Mouse (Mus musculus) forelimb bud, embryonic 11.5 days (tissue): Measurements from ENCODE around the gene Hist1h3f.
"Not testable (repeated sequence)": the region's sequence is repeated elsewhere in the genome, so short reads cannot be mapped to it uniquely, and the experiment has no call there.

Source experiments
- DNase-seq: peaks from one replicate; pipeline ENCODE4 v3.0.0-alpha.2; 2012; ENCODE audit warnings: low read depth, low spot score

Hist1h3f gene

DNA sequence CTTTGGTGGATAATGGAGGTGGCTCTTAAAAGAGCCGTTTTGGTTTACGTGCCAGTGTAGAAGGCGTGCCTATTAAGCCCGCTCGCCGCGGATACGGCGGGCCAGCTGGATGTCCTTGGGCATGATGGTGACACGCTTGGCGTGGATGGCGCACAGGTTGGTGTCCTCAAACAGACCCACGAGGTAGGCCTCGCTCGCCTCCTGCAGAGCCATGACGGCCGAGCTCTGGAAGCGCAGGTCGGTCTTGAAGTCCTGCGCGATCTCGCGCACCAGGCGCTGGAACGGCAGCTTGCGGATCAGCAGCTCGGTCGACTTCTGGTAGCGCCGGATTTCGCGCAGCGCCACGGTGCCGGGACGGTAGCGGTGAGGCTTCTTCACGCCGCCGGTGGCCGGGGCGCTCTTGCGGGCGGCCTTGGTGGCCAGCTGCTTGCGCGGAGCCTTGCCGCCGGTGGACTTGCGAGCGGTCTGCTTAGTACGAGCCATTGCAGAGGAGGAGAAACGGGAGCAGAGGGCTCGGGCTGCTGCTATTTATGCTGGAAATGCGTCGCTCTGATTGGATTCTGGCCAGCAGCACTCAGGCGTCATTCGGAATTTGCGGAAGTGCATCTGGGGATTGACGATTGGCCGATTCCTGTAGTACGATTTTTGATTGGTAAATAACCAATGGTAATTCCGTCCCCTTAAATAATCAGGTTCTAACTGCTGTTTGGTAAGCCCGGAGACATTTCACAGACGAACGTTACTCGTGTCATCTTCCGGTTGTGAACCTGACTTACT, 18.2 kb downstream of the Hist1h3f start, which contains the start of gene Hist1h3e:
TSS of gene Hist1h3e (minus strand) at position 487 of the 777 bp plus-strand sequence.
- DNase-seq = peak; percentile 99

DNA sequence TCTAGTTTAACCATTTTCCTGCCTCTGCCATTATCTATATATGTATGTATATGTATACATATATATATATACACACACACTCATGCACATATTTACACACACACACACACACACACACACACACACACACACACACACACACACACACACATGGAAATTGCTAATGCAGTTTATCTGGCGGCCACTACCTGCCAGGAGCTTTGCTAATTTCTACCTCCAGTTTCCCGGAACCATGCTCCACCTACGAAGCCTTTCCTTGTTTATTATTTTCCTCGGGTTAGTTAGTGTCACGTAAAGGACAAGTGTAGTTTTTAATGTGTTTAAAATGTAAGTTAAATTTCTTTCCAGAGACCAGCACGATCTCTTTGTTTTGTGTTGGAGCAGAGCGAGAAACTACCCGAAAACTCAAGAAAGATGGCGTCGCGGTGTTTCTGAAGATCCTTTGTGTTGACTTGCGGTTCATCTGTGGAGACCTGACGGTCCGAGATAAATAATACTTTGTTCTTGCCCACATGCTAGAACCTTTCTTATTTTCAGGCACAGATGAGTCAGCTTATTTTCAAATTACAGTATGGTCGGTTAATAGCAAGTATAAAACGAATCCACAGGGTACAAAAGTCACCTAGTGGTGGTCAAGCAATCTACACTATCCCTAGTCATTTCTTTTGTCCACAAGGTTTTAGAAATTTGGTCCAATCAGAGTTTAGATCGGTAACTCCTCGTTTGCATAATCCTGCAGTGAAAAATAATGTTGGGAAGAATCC, 19.0 kb downstream of the Hist1h3f start:
- peak; percentile 80 for DNase-seq

DNA sequence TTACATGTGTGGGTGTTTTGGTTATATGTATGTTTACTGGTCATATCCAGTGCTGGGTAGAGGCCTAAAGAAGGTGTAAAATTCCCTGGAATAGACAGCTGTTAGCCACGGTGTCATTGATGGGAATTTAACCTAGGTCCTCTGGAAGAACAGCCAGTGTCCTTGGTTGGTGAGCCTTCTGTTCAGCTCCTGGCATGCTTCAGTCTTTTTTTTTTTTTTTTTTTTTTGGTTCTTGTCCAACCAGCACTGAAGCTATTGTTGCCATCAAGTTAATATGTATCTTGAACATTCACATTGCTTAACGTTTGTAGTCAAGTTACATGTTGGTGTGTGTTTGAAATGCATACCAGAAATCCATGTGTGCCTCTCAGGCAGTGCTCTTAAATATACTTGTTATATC, 20.6 kb downstream of the Hist1h3f start:
- DNase-seq = no peak

DNA sequence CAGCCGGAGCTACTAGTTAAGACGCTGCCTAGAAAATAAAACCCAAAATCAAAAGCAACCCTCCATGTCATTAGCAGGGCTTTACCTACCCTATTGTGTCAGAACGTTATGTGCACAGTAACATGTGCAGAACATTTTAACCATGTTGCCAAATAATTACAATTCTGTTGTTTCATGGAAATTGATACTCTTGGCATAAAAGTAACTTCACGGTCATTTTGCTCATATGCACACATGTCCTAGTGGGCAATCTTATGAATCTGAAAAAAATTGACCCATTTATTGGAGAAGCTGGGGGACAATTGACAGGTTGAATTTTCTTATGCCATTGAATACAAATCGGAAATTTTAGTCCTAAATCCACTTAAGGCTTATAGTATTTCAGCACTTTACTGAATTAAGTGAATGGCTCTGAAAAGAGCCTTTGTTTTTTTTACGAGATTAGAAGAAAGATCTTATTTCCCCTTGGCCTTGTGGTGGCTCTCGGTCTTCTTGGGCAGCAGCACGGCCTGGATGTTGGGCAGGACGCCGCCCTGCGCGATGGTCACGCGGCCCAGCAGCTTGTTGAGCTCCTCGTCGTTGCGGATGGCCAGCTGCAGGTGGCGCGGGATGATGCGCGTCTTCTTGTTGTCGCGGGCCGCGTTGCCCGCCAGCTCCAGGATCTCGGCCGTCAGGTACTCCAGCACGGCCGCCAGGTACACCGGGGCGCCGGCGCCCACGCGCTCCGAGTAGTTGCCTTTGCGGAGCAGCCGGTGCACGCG, 26.6 kb downstream of the Hist1h3f start:
- DNase-seq = not testable (repeated sequence)

DNA sequence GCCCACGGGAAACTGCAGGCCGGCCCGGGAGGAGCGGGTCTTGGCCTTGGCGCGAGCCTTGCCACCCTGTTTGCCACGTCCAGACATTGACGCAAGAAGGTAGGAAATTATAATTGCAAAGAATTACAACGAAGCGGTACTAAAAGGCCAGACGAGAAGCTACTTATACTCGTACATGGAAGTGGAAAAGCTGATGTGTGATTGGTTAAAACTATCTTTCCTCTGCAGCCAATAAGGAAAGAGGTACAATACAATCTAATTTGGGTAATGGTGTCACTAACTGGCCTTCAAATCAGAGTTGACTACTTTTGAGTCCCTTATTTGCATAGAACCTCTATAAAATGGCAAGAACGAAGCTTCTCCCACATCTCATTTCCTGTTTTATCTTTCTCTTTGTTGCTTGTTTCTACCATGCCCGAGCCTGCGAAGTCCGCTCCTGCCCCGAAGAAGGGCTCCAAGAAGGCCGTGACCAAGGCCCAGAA, 27.2 kb downstream of the Hist1h3f start, which contains the start of the genes Hist1h2ae and Hist1h2bg:
TSS of gene Hist1h2ae (minus strand) at position 199 of the 482 bp plus-strand sequence.
TSS of gene Hist1h2bg (plus strand) at position 375 of the 482 bp plus-strand sequence.
- peak; percentile 95 for DNase-seq

DNA sequence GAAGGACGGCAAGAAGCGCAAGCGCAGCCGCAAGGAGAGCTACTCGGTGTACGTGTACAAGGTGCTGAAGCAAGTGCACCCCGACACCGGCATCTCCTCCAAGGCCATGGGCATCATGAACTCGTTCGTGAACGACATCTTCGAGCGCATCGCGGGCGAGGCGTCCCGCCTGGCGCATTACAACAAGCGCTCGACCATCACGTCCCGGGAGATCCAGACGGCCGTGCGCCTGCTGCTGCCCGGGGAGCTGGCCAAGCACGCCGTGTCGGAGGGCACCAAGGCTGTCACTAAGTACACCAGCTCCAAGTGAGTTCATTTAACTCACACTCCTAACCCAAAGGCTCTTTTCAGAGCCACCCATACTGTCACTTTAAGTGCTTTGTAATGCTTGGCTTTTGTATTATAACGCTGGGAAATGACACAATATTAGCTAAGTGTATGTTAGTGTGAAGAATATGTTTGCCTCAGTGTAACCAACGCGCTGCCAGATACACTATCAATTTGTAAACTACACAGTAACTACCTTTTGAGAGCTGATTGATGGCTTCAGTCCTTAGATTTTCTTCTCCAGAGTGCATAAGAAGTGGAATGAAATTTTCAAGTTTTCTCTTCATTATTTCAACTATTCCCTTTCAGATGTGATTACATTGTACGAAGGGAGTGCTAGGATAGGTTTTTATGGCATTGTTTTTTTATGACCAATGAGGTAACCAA, 27.8 kb downstream of the Hist1h3f start:
- not testable (repeated sequence) for DNase-seq

DNA sequence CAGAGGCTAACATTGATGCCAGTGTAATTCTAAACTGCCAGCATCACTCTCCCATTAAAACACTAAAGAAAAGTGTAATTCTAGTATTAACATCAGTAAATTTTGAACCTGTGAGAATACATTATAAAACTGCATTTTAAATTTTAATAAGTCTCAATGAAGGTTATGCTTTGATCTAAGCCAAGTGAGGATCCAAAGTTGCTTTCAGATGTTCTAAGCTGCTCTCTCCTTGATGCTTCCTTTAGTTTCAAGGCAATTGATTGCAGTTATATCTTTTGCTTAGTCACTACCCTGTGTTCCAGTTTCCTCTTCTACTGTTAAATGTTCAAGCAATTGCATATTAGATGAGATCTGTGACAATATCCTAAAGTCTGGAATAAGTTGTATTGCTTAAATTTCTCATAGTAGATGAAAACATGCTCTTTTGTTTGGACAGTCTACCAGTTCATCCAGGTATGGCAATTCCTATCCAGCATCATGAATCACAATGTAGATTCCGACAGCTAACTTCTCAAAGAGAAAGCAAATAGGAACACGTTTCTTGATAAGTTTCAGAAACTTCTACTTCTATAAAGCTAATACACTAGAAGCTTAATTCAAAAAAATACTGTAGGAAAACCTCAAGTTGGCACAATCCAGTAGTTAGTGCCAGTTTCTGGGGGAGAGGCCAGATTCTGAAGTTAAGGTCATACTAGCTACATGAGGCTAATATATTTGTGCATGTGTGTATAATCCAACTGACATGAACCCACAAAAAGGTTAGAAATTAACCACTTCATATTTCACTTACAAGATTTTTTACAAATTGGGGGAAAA, 28.6 kb downstream of the Hist1h3f start:
- no peak for DNase-seq

DNA sequence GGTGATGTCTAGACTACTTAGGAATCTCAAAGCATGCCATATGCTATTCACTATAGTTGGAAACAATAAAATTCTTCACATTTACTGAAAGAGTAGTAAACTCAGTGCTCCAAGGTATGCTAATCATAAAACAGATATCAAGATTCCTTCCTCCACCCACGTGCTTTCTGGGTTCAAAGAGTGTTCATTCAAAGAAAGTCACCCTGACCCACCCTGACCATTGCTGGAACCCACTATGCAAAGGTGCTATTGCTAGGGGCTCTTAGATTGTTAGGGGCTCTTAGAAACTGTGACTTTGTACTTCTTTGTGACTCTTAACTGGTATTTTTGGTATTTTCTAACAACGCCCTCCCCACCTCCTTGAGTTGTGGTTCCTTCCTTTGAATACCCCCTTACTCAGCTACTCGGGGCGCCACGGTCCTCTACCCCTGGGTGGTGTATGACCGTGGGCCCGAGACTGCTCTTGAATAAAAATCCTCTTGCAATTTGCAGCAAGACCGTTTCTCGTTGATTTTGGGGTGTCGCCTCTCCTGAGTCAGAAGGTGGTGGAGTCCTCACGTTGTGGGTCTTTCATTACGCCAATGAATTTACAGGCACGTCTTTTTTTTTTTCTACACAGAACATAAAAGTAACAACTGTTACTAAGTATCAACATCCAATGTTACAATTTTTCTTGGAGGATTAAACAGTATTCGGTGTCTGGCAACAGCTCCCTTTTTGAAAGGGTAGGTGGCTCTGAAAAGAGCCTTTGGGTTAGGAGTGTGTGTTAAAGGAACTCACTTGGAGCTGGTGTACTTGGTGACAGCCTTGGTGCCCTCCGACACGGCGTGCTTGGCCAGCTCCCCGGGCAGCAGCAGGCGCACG, 29.4 kb downstream of the Hist1h3f start:
- not testable (repeated sequence) for DNase-seq

DNA sequence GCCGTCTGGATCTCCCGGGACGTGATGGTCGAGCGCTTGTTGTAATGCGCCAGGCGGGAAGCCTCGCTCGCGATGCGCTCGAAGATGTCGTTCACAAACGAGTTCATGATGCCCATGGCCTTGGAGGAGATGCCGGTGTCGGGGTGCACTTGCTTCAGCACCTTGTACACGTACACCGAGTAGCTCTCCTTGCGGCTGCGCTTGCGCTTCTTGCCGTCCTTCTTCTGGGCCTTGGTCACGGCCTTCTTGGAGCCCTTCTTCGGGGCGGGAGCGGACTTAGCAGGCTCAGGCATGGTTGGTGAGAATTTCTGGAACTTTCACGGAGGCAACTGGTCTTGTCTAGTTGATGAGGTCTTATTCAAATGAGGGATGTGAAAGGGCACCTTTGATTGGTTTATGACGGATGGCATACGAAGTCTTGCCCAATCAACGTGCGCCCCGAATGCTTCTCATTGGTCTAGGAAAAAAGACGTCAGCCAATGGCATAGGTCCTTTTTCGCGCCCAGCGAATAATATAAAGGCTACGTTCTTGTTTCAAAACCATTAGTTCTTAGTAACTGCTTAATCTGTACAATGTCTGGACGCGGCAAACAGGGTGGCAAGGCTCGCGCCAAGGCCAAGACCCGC, 30.2 kb downstream of the Hist1h3f start, which contains the start of the genes Hist1h2bf and Hist1h2ad:
TSS of gene Hist1h2bf (minus strand) at position 299 of the 627 bp plus-strand sequence.
TSS of gene Hist1h2ad (plus strand) at position 484 of the 627 bp plus-strand sequence.
- peak; percentile 98 for DNase-seq

DNA sequence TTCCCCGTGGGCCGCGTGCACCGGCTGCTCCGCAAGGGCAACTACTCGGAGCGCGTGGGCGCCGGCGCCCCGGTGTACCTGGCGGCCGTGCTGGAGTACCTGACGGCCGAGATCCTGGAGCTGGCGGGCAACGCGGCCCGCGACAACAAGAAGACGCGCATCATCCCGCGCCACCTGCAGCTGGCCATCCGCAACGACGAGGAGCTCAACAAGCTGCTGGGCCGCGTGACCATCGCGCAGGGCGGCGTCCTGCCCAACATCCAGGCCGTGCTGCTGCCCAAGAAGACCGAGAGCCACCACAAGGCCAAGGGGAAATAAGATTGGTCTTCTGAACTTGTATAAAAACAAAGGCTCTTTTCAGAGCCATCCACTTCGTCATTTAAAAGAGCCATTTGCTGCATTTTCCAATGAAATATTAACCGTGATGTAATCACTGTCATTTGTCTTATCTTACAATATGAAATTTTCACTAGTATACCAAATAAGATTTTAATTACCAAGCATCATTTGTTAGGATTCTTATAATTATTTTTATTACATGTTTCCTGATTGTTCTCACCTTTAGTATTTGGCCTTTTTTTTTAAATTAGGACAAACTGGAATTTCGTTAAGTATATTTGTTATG, 30.8 kb downstream of the Hist1h3f start:
- not testable (repeated sequence) for DNase-seq

DNA sequence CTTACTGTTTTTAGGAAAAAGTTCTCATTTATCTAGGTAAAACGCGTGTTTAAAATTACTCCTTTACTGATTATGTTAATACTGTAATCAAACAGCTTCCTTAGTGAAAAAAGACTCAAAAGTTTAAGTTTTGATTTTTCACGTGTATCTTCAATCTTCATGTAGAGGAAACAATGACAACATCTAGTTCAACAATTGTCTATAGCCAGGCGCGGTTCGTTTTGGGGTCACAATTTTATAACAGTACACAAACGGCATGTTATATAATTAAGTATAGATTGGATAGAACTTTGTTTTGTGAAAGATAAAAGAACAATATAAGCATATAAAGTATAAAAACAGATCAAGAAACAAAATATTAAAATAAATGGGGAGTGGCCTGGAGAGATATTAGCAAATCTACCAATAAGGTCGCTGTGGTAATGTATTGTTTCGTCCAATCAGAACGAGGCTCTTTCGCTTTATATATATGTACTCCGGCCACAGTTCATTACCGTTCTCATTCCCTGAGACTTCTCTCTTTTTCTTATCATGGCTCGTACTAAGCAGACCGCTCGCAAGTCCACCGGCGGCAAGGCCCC, 31.5 kb downstream of the Hist1h3f start, which contains the start of gene Hist1h3d:
TSS of gene Hist1h3d (plus strand) at position 493 of the 581 bp plus-strand sequence.
- peak; percentile 89 for DNase-seq

DNA sequence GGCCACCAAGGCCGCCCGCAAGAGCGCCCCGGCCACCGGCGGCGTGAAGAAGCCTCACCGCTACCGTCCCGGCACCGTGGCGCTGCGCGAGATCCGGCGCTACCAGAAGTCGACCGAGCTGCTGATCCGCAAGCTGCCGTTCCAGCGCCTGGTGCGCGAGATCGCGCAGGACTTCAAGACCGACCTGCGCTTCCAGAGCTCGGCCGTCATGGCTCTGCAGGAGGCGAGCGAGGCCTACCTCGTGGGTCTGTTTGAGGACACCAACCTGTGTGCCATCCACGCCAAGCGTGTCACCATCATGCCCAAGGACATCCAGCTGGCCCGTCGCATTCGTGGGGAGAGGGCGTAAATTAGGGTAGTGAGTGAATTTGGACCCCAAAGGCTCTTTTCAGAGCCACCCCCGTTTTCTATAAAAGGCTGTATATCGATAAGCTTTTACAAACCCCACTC, 32.0 kb downstream of the Hist1h3f start:
- peak; percentile 11 for DNase-seq

DNA sequence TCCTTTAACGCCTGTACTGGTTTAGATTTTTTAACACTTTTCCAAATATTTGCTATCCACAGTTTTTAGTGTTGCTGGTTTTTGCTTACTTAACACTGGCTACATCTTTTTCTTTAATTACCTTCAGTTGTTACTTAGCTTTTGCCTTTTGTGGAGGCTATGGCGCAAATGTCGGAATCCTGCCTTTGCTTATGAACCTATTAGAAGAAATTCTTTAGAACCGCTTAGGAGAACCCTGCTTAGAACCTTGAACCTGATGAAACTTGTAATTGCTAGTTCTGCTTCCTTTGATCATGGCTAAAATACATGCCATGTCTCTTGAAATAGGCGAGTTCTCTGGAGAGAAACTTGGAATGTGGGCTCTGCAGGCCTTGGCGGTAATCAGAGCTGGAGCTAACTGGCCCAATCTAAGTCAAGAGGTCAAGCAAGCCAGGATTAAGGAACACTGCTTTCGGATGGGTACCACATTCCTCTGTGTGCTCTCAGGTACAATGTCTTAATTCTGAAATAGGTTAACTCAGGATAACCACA, 32.6 kb downstream of the Hist1h3f start:
- peak; percentile 57 for DNase-seq

DNA sequence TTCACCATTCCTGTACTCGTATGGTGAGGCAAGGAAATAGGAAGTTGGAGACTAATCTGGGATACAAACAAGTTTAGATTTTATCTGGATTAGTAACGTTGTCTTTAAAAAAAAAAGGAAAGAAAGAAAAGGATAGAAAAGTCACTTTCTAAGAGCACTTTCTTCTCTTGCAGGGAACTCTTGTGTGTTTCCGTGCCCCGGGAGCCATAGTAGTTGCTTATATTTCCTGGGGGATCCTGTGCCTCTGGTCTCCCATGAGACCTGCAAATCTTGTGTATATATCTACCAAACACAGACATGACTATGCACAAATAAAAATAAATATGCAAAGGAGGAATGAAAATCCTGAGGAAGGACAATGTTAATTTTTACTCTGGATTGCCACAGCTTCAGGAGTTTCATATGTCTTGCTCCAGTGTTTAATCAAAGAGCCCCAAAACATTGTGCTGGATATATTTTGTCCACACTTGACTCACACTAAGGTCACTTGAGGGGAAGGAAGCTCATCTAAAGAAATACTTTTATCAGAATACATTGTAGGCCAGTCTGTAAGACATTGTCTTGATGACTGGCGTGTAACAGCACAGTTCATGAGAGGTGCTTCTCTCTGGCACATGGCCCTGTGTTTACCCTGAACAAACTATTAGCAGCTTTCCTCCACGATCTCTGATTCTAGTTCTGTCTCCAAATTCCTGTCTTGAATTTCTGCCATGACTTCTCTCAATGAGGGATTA, 33.2 kb downstream of the Hist1h3f start:
- DNase-seq = peak; percentile 12

DNA sequence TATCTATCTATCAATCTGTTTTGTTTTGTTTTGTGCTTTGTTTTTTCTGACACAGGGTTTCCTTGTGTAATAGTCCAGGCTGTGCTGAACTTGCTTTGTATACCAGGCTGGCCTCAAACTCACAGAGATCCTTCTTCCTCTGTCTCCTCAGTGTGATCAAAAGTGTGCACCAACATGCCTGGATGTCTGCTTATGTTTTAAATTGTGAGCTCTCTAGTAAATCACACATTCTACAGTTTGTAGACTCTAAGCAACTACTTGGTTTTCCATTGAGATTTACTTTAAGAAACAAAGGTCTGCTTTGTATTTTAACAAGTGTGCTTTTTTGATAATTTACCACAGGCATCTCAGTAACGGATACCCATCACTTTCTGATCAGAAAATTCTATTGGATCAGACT, 34.0 kb downstream of the Hist1h3f start:
- DNase-seq = no peak
